Mouse (Mus musculus): Measurements from ENCODE around the gene Dll4. TPM values are rescaled to one million over a fixed set of nuclear protein-coding genes. Genes with fewer than 3 reads are reported as not detected.

Gene Dll4
- polyA plus RNA-seq, 1 experiment from 2014 or later = 5.5 TPM

DNA sequence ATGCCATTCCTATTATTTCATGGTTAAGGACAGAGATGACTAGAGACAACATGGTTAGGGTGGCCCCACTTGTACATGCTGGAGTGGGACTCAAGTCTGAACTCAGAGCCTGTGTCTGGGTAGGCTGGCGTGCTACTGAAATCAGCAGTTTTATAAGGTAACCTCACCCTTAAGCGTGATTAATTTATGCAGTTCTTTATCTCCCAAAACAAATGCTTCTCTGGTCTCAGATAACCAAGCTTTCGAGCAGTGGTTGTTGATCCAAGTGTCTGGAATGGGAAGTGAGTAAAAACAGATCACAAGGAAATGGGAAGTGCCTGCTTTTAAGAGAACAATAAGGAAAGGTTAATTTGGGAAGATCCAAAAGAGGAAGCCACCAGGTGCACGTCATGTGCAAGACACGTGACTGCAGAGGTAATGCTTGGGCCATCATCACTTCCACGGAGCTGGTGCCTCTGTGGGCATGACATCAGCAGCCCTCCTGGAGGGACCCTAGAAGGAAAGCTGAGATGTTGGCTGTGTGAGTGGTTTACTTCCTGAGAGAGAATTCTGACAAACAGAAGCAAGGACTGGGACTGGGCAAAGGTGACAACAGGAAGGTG is 19.1 kb downstream of the Dll4 start:
- Histone ChIP-seq H3K4me2 (ENCODE audit: low read length) (no peak overlapping the region), H3K27me3 (replicated peaks; ENCODE audit: control insufficient read depth, insufficient read depth, low read length) (no peaks in the 10 kb centered on the region; the same call in 1 of the 2 replicates), H3K36me3 (ENCODE audit: control insufficient read depth, insufficient read depth) (no peaks in the 10 kb centered on the region), H3K4me1 (replicated peaks; ENCODE audit: control insufficient read depth, insufficient read depth, low read length) (no peaks in the 10 kb centered on the region), H3K9ac (replicated peaks; ENCODE audit: low read depth, low read length) (no peak overlapping the region), H3K27ac (ENCODE audit: low read length) (no peak overlapping the region), H3K9me3 (ENCODE audit: control insufficient read depth, low read length) (no peaks in the 10 kb centered on the region), H3K4me3 (replicated peaks; ENCODE audit: low read length) (no peak overlapping the region)
- ATAC-seq = no peak
- 47% methylated on average over 6 of the region's 6 CpGs for WGBS

- Histone ChIP-seq H3K27me3 (replicated peaks; ENCODE audit: control insufficient read depth, insufficient read depth, low read length) (no peaks in the 10 kb centered on the region; the same call in 1 of the 2 replicates), H3K9ac (replicated peaks; ENCODE audit: low read depth, low read length) (peak within 1 kb of the TSS; percentile 75), H3K9me3 (ENCODE audit: control insufficient read depth, low read length) (no peaks in the 10 kb centered on the region), H3K4me2 (ENCODE audit: low read length) (peak within 1 kb of the TSS; percentile 94), H3K27ac (ENCODE audit: low read length) (no peak within 1 kb of the TSS), H3K36me3 (ENCODE audit: control insufficient read depth, insufficient read depth) (no peaks in the 10 kb centered on the region), H3K4me1 (replicated peaks; ENCODE audit: control insufficient read depth, insufficient read depth, low read length) (peaks cover 12% of the 10 kb centered on the region), H3K4me3 (replicated peaks; ENCODE audit: low read length) (peak within 1 kb of the TSS; percentile 75)
- WGBS = 4% methylated on average over 58 of the region's 58 CpGs
- peak; percentile 100 for ATAC-seq
These were observed 25.2 kb downstream of the Dll4 start, which contains the start of gene Chac1 for GRCm38 (mm10) chr2:119350555-119351486. Chac1 (plus strand) TSS chr2:119351229.

DNA sequence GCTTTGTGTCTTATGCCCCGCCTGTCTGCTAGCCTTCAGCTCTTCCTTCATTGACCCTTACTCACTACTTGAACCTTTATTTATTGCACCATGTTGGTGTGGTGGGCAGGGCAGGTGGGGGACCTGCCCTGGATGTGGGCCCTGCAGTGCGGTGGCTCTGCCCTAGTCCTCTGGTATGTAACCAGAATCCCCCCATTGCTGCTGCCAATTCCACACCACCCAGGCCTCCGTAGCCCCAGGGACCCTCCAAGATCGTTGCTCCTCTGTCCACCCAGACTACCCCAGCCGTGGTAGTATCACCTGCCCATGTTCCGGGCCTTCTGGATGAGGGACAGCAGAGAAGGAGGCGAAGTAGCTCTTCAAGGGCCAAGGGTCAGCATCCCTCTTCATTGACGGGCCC is 28.1 kb downstream of the Dll4 start:
- Histone ChIP-seq H3K9me3 (ENCODE audit: control insufficient read depth, low read length) (peaks cover 2% of the 10 kb centered on the region; the same call in 1 of the 2 replicates), H3K9ac (replicated peaks; ENCODE audit: low read depth, low read length) (no peak overlapping the region), H3K27me3 (replicated peaks; ENCODE audit: control insufficient read depth, insufficient read depth, low read length) (no peaks in the 10 kb centered on the region), H3K36me3 (ENCODE audit: control insufficient read depth, insufficient read depth) (no peaks in the 10 kb centered on the region), H3K27ac (ENCODE audit: low read length) (no peak overlapping the region), H3K4me3 (replicated peaks; ENCODE audit: low read length) (no peak overlapping the region), H3K4me2 (ENCODE audit: low read length) (no peak overlapping the region), H3K4me1 (replicated peaks; ENCODE audit: control insufficient read depth, insufficient read depth, low read length) (peaks cover 12% of the 10 kb centered on the region)
- WGBS = 88% methylated on average over 8 of the region's 8 CpGs
- ATAC-seq = no peak

GRCm38 (mm10) chr2:119355089-119355488 is 29.5 kb downstream of the Dll4 start:
- peaks cover 12% of the 10 kb centered on the region for H3K4me1 ChIP-seq (replicated peaks; ENCODE audit: control insufficient read depth, insufficient read depth, low read length)
- no peaks in the 10 kb centered on the region for H3K27me3 ChIP-seq (replicated peaks; ENCODE audit: control insufficient read depth, insufficient read depth, low read length)
- no peaks in the 10 kb centered on the region for H3K36me3 ChIP-seq (ENCODE audit: control insufficient read depth, insufficient read depth)
- no peak overlapping the region for H3K4me2 ChIP-seq (ENCODE audit: low read length)
- no peak overlapping the region for H3K27ac ChIP-seq (ENCODE audit: low read length)
- peaks cover 2% of the 10 kb centered on the region; the same call in 1 of the 2 replicates for H3K9me3 ChIP-seq (ENCODE audit: control insufficient read depth, low read length)
- H3K9ac ChIP-seq (replicated peaks; ENCODE audit: low read depth, low read length) = no peak overlapping the region
- ATAC-seq = no peak
- H3K4me3 ChIP-seq (replicated peaks; ENCODE audit: low read length) = no peak overlapping the region
- 67% methylated on average over 3 of the region's 3 CpGs for WGBS

DNA sequence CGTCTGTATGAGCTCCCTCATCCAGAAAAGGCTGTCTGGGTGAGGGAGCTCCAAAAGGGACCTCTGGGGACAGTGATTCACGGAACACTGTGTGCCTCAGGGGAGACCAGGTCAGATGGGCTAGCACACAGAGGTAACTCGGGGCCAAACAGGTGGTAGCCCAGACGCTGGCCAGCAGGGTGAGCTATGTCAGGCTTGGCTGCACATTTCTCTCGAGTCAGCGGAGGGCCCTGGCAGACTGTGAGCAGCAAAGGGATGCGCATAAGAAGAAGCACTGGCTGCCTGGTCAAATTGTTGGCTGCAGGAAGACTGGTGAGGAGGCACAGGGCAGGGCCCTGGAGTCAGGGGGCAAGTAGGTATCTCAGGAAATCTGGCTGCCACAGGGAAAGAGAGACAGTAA is 30.1 kb downstream of the Dll4 start:
- Histone ChIP-seq H3K4me1 (replicated peaks; ENCODE audit: control insufficient read depth, insufficient read depth, low read length) (peaks cover 7% of the 10 kb centered on the region), H3K4me2 (ENCODE audit: low read length) (no peak overlapping the region), H3K36me3 (ENCODE audit: control insufficient read depth, insufficient read depth) (no peaks in the 10 kb centered on the region), H3K27ac (ENCODE audit: low read length) (no peak overlapping the region), H3K9ac (replicated peaks; ENCODE audit: low read depth, low read length) (no peak overlapping the region), H3K27me3 (replicated peaks; ENCODE audit: control insufficient read depth, insufficient read depth, low read length) (no peaks in the 10 kb centered on the region), H3K9me3 (ENCODE audit: control insufficient read depth, low read length) (peaks cover 5% of the 10 kb centered on the region; the same call in 1 of the 2 replicates), H3K4me3 (replicated peaks; ENCODE audit: low read length) (no peak overlapping the region)
- 27% methylated on average over 7 of the region's 7 CpGs for WGBS
- ATAC-seq = no peak

DNA sequence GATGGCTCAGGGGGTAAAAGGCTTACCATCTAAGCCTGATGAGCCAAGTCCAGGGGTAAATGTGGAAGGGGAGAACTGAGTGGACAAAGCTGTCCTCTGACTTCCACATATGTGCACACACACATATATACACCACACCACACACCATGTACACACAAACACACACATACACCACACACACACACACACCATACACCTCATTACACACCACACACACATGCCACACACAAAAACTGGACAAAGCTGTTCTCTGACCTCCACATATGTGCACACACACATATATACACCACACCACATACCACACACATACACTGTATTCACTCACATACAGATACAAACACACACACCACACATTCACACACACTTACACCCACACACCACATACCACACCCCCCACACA is 30.7 kb downstream of the Dll4 start:
- Histone ChIP-seq H3K36me3 (ENCODE audit: control insufficient read depth, insufficient read depth) (no peaks in the 10 kb centered on the region), H3K27ac (ENCODE audit: low read length) (no peak overlapping the region), H3K4me2 (ENCODE audit: low read length) (no peak overlapping the region), H3K27me3 (replicated peaks; ENCODE audit: control insufficient read depth, insufficient read depth, low read length) (no peaks in the 10 kb centered on the region), H3K9ac (replicated peaks; ENCODE audit: low read depth, low read length) (no peak overlapping the region), H3K4me3 (replicated peaks; ENCODE audit: low read length) (no peak overlapping the region), H3K9me3 (ENCODE audit: control insufficient read depth, low read length) (peaks cover 12% of the 10 kb centered on the region), H3K4me1 (replicated peaks; ENCODE audit: control insufficient read depth, insufficient read depth, low read length) (peaks cover 4% of the 10 kb centered on the region)
- ATAC-seq = no peak

DNA sequence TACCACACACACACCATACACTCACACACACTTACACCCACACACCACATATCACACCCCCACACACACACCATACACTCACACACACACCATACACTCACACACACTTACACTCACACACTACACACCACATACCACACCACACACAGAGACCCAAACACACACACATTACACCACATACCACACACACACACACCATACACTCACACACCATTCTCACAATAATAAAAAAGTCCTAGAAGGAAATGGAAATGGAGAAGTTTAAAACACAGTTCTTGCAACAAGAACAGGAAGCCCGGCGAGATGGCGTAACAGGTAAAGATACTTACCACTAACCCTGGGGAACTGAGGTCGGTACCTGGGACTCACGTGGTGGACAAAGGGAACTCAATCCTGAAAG is 31.2 kb downstream of the Dll4 start:
- WGBS = 91% methylated on average over 5 of the region's 5 CpGs
- peaks cover 16% of the 10 kb centered on the region for H3K9me3 ChIP-seq (ENCODE audit: control insufficient read depth, low read length)
- no peak overlapping the region for H3K9ac ChIP-seq (replicated peaks; ENCODE audit: low read depth, low read length)
- no peak for ATAC-seq
- H3K4me2 ChIP-seq (ENCODE audit: low read length) = no peak overlapping the region
- H3K27me3 ChIP-seq (replicated peaks; ENCODE audit: control insufficient read depth, insufficient read depth, low read length) = no peaks in the 10 kb centered on the region
- no peaks in the 10 kb centered on the region for H3K4me1 ChIP-seq (replicated peaks; ENCODE audit: control insufficient read depth, insufficient read depth, low read length)
- H3K27ac ChIP-seq (ENCODE audit: low read length) = no peak overlapping the region
- H3K4me3 ChIP-seq (replicated peaks; ENCODE audit: low read length) = no peak overlapping the region
- H3K36me3 ChIP-seq (ENCODE audit: control insufficient read depth, insufficient read depth) = no peaks in the 10 kb centered on the region

DNA sequence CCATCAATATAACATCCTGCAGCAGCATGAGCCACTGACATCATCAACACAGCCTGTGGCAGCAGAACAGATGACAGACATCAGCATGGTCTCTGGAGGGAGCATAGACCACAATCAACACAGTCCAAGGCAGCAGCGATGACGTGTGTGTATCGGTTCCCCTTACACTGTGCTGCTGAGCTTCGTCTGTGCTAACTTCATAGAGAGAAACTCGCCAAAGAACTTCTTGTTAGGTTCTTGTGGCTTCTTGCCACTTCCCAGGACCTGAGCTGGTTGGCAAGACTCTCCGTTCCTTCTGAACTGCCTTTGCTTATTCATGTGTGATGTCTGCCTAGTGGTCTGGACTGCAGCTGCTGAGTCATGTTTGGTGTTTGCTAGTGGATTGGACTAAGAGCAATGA is 32.7 kb downstream of the Dll4 start:
- no peak for ATAC-seq
- WGBS = 90% methylated on average over 6 of the region's 6 CpGs
- no peak overlapping the region for H3K9ac ChIP-seq (replicated peaks; ENCODE audit: low read depth, low read length)

DNA sequence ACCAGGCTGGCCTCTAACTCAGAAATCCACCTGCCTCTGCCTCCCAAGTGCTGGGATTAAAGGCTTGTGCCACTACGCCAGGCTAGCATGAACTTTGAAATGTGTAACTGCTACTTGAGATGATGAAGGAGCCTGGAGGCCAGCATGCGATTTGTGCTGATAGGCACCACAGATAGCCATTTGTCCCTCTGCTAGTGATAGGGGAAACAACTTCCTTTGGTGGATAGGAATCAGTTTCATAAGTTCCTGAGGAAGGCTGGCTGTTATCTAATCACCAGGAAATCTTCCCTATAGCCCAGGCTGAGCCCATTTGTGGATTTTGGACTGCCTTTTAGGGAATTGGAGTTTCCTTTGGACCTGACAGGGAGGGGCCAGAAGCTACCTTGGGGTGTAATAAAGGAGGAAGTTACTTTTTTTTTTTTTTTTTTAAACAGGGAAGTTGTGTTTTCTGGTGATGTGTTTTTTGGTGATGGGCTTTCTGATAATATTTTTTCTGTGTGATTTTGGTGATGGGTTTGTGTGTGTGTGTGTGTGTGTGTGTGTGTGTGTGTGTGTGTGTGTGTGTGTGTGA is 34.2 kb downstream of the Dll4 start:
- H3K4me1 ChIP-seq (replicated peaks; ENCODE audit: control insufficient read depth, insufficient read depth, low read length) = no peaks in the 10 kb centered on the region
- no peak overlapping the region for H3K4me2 ChIP-seq (ENCODE audit: low read length)
- 92% methylated on average over 2 of the region's 2 CpGs for WGBS

More for the DNA sequence above, 32.7 kb downstream of the Dll4 start:
- no peak overlapping the region for H3K4me2 ChIP-seq (ENCODE audit: low read length)
- H3K4me1 ChIP-seq (replicated peaks; ENCODE audit: control insufficient read depth, insufficient read depth, low read length) = no peaks in the 10 kb centered on the region
- no peaks in the 10 kb centered on the region for H3K27me3 ChIP-seq (replicated peaks; ENCODE audit: control insufficient read depth, insufficient read depth, low read length)
- H3K4me3 ChIP-seq (replicated peaks; ENCODE audit: low read length) = no peak overlapping the region
- no peak overlapping the region for H3K27ac ChIP-seq (ENCODE audit: low read length)
- H3K36me3 ChIP-seq (ENCODE audit: control insufficient read depth, insufficient read depth) = no peaks in the 10 kb centered on the region
- peaks cover 17% of the 10 kb centered on the region for H3K9me3 ChIP-seq (ENCODE audit: control insufficient read depth, low read length)

More for the DNA sequence above, 34.2 kb downstream of the Dll4 start:
- Histone ChIP-seq H3K36me3 (ENCODE audit: control insufficient read depth, insufficient read depth) (no peaks in the 10 kb centered on the region), H3K27me3 (replicated peaks; ENCODE audit: control insufficient read depth, insufficient read depth, low read length) (no peaks in the 10 kb centered on the region), H3K27ac (ENCODE audit: low read length) (no peak overlapping the region), H3K9me3 (ENCODE audit: control insufficient read depth, low read length) (peaks cover 17% of the 10 kb centered on the region), H3K9ac (replicated peaks; ENCODE audit: low read depth, low read length) (no peak overlapping the region), H3K4me3 (replicated peaks; ENCODE audit: low read length) (no peak overlapping the region)
- no peak for ATAC-seq
